Mouse (Mus musculus): ENCODE results near the gene Rrp1. TPM values are rescaled to one million over a fixed set of nuclear protein-coding genes. Genes with fewer than 3 reads are reported as not detected.

The Rrp1 gene
- polyA plus RNA-seq, 1 experiment from 2014 or later = 202 TPM

DNA sequence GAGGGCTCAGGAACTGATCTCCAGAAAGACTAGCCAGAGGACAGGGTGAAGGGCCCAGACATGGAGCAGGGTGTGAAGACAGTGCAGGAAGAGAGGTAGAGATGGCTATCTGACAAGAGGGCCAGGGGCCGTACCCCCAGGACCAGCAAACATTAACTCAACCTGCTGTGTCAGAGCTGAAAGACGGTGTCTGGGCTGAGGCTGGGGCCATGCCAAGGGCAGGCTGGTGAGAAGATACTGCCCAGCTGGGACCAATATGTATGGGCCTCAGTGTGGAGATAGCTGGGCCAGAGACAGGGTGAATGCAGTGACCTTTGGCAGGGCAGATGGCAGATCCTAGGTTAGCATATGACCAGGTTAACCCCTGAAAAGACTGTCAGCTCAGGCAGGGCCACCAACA lies 11.7 kb downstream of the Rrp1 start:
- Histone ChIP-seq H3K9me3 (replicated peaks) (no peaks in the 10 kb centered on the region), H3K4me3 (no peak overlapping the region), H3K27ac (no peak overlapping the region), H3K9ac (no peak overlapping the region), H3K4me1 (replicated peaks) (peaks cover 27% of the 10 kb centered on the region), H3K36me3 (peaks cover 58% of the 10 kb centered on the region), H3K4me2 (no peak overlapping the region), H3K27me3 (0 out of 2 replicates have a peak, but pooled peaks cover 4% of the 10 kb centered on the region)
- WGBS = 88% methylated on average over 2 of the region's 2 CpGs
- ATAC-seq (replicated peaks; ENCODE audit: insufficient number of reproducible peaks, insufficient read depth, low FRiP score, low read depth) = no peak

DNA sequence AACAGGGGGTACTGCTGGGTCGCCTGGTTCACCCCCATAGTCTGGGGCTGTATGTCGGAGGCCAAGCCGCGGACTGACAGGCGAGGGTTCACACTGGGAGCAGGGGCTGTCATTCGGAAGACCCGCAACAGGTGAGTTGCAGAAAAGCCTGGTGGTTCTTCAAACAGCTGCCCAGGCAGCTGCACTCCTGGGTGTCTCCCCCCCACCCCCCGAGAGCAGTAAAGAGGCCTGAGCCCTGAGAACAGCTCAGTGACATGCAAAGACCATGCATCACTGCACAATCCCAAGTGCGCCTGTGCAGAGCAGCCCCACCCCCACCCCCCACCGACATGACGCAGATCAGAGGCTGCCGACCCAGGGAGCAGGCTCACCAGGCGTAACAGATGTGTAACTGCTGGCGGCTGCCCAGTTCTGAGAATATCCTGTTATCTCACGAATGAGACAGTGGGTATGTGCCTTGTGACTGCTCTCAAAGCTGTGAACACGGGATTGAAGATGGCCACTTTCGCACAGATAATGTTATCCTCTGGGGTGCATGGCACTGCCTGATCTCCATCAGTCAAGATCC lies 13.7 kb downstream of the Rrp1 start:
- Histone ChIP-seq H3K27me3 (0 out of 2 replicates have a peak, but pooled peaks cover 4% of the 10 kb centered on the region), H3K36me3 (peaks cover 41% of the 10 kb centered on the region), H3K9ac (no peak overlapping the region), H3K4me1 (replicated peaks) (peaks cover 29% of the 10 kb centered on the region), H3K27ac (peak overlapping the region; percentile 72), H3K4me2 (peak overlapping the region; percentile 43; the same call in 1 of the 2 replicates), H3K9me3 (replicated peaks) (no peaks in the 10 kb centered on the region), H3K4me3 (no peak overlapping the region)
- ATAC-seq (replicated peaks; ENCODE audit: insufficient number of reproducible peaks, insufficient read depth, low FRiP score, low read depth) = peak; percentile 60
- 32% methylated on average over 17 of the region's 17 CpGs for WGBS

DNA sequence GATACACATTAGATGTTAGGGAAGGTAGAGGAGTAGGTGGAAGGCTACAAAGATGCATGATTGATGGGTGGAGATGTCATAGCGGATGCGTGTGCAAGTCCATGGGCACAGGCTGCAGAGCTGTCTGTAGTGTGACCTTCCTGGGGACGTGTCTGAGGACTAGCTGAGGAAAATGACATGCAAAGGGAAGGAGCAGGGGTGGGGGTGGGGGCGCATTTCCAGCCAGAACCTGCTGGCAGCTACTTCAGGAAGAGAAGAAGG lies 16.3 kb downstream of the Rrp1 start:
- no peak for ATAC-seq (replicated peaks; ENCODE audit: insufficient number of reproducible peaks, insufficient read depth, low FRiP score, low read depth)
- H3K9me3 ChIP-seq (replicated peaks) = no peaks in the 10 kb centered on the region
- no peak overlapping the region for H3K27ac ChIP-seq
- peaks cover 14% of the 10 kb centered on the region for H3K27me3 ChIP-seq
- 58% methylated on average over 4 of the region's 4 CpGs for WGBS
- H3K36me3 ChIP-seq = peaks cover 14% of the 10 kb centered on the region
- H3K4me2 ChIP-seq = no peak overlapping the region
- H3K4me3 ChIP-seq = no peak overlapping the region
- peaks cover 29% of the 10 kb centered on the region for H3K4me1 ChIP-seq (replicated peaks)
- no peak overlapping the region for H3K9ac ChIP-seq

DNA sequence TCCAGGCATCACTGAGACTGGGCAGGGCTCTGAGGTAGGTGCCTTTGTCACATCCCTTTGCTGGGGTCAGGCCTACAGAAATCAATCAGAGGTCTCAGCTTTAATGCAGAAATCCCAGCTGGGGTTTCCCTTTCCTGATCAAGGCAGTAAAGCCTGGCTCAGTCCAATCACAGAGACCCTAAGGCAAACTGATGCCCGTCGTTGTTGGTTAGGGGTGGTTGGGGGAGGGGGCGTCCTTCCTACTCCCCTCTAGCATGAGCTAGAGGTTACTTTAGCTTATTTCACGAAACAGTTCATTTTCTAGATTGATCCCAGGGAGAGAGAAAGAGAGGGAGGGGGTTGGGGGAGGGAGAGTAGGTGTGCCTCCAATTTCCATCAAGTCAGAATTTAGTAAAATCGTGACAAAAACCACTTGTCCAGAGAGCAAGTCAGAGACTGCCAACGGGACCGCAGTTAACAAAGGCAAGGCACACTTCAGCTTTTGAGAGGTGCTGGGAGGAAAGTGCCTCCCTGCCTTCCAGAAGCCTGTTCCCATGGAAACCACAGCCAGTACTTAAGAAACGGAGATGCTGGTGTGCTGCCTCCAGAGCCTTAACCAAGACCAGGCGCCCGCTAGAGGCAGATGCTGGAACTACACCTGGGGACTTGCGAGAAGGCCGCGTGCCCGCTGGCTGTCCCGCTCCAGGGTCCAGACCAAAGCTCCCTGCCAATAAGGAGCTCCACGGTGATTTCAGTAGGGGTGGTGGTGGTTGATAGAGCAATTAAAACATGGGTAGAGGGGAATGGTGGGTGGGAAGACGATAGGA lies 16.8 kb downstream of the Rrp1 start:
- Histone ChIP-seq H3K4me3 (no peak overlapping the region), H3K36me3 (peaks cover 9% of the 10 kb centered on the region), H3K27me3 (peaks cover 18% of the 10 kb centered on the region), H3K4me2 (no peak overlapping the region), H3K9me3 (replicated peaks) (no peaks in the 10 kb centered on the region), H3K27ac (no peak overlapping the region), H3K9ac (no peak overlapping the region), H3K4me1 (replicated peaks) (peaks cover 29% of the 10 kb centered on the region)
- ATAC-seq (replicated peaks; ENCODE audit: insufficient number of reproducible peaks, insufficient read depth, low FRiP score, low read depth) = no peak
- 11% methylated on average over 17 of the region's 17 CpGs for WGBS

DNA sequence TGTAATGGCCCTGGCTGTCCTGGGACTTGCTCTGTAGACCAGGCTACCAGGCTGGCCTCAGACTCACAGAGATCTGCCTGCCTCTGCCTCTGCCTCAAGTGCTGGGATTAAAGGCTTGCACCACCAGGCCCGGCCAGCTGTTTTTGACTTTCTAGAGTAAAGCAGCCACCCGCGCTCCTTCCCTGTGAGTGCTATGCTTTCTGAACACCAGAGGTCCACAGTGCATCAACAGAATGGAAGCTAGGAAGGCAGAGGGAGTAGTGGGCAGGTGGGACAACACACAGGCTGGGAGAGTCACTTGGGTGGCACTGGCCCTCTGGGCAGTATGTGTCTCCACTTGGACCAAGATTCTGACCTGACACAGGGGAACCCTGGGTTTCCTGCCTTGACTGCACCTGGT lies 17.5 kb downstream of the Rrp1 start:
- no peak overlapping the region for H3K4me3 ChIP-seq
- peaks cover 3% of the 10 kb centered on the region; the same call in 1 of the 2 replicates for H3K36me3 ChIP-seq
- no peak overlapping the region for H3K9ac ChIP-seq
- H3K4me1 ChIP-seq (replicated peaks) = peaks cover 23% of the 10 kb centered on the region
- ATAC-seq (replicated peaks; ENCODE audit: insufficient number of reproducible peaks, insufficient read depth, low FRiP score, low read depth) = no peak
- no peak overlapping the region for H3K4me2 ChIP-seq
- H3K27me3 ChIP-seq = peaks cover 25% of the 10 kb centered on the region
- 72% methylated on average over 3 of the region's 3 CpGs for WGBS
- H3K27ac ChIP-seq = no peak overlapping the region
- H3K9me3 ChIP-seq (replicated peaks) = no peaks in the 10 kb centered on the region

DNA sequence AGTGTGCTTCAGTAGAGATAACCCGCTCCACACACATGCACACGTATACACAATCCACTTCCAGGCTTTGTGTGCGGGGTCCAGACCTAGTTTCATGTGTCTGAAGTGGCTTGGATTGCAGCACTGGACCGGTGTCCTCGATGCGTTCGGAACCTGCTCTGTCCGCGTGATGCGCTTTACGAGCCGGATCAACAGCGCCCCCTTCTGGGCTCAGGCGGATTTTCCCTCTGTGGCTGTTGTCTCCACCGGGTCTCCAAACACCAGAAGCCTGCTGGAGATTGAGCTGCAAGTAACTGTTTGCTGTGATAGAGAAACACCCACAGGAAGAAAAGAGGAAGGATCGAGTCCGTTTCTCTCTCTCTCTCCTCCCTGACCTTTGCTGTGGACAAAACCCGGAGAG lies 20.8 kb downstream of the Rrp1 start:
- Histone ChIP-seq H3K9me3 (replicated peaks) (no peaks in the 10 kb centered on the region), H3K27me3 (peaks cover 43% of the 10 kb centered on the region), H3K36me3 (no peaks in the 10 kb centered on the region), H3K4me1 (replicated peaks) (peaks cover 12% of the 10 kb centered on the region), H3K9ac (no peak overlapping the region), H3K27ac (no peak overlapping the region), H3K4me2 (peak overlapping the region; percentile 23; the same call in 1 of the 2 replicates), H3K4me3 (no peak overlapping the region)
- ATAC-seq (replicated peaks; ENCODE audit: insufficient number of reproducible peaks, insufficient read depth, low FRiP score, low read depth) = no peak
- WGBS = 3% methylated on average over 18 of the region's 18 CpGs

DNA sequence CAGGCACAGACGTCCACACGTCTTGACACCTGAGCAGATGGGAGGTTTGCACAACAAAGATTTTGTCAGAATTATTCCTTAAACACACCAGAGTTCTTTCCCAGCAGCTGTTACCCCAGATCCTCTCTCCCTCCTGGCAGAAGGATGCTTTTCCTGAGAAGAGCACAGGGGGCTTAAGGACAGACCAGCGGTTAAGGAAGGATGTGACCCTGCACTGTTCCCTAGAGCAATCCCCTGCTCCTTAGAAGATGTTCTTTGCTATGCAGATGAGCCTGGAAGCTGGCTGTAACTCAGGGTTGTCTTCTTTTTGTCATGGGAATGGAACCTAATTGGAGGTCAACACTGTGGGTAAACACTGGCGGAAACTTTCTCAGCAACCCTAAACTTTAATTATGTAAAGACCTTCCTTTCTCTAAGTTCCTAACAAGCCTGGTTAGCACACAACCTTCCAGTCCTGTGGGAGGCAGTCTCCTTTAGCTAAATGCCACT lies 21.8 kb downstream of the Rrp1 start:
- Histone ChIP-seq H3K27me3 (peaks cover 39% of the 10 kb centered on the region), H3K4me2 (no peak overlapping the region), H3K27ac (no peak overlapping the region), H3K4me1 (replicated peaks) (peaks cover 5% of the 10 kb centered on the region), H3K9ac (no peak overlapping the region), H3K36me3 (no peaks in the 10 kb centered on the region), H3K4me3 (no peak overlapping the region), H3K9me3 (replicated peaks) (no peaks in the 10 kb centered on the region)
- 35% methylated on average over 4 of the region's 4 CpGs for WGBS
- no peak for ATAC-seq (replicated peaks; ENCODE audit: insufficient number of reproducible peaks, insufficient read depth, low FRiP score, low read depth)

DNA sequence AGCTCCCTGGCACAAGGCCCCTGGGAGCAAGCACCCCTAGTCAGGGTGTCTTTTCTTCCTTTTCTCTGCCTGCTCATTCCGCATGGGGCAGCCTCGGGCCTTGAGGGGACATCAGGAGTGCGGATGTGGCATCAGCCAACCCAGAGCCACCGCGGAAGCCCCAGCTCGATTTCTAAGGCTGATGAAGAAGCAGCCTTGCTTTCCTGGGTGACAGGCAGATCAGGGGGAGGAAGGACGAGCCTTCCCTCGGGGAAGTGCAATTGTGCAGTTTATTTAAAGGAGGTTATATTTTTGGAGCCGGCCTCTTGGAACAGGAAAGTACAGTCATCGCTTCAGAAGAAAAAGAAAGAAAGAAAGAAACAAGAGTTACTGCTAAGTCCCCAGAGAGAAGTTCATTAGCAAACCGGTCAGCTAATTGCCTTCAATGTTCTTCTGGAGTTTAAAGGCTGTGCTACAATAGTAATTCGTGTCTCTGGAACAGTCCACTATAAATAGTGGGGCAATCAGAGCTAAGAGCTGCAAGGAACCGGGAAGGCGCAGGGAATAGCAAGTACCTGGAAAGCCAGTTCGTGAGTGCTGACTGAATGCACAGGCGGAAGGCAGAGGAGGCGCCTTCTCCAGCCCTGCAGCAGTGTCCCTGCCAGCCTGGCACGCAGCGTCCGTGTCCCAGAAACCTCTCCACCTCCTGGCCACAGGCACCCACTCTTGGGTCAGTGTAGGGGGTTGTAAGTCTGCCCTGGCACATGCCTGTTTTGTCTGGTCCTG lies 24.4 kb downstream of the Rrp1 start:
- ATAC-seq (replicated peaks; ENCODE audit: insufficient number of reproducible peaks, insufficient read depth, low FRiP score, low read depth) = no peak
- H3K9ac ChIP-seq = no peak overlapping the region

DNA sequence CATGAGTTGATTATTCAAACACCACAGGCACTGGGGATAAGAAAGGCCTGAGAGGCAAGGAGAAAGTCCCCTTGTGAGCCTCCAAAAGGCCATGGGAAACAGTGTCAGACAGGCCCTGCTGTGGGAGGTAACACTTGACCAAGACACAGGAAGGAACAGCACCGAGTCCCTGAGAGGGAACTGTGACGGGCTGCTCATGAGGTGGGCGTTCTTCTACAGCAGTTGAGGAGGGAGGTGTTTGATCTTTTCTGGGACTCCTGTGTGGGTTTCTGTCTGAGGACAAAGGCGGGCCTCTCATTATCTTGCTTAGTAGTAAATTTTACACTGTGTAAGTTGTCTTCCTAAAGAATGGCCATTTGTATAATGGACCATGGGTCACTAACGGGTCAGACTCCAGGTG lies 27.3 kb downstream of the Rrp1 start:
- no peak overlapping the region for H3K4me3 ChIP-seq
- H3K36me3 ChIP-seq = no peaks in the 10 kb centered on the region
- 68% methylated on average over 5 of the region's 5 CpGs for WGBS
- no peak overlapping the region for H3K27ac ChIP-seq
- H3K9ac ChIP-seq = no peak overlapping the region
- peaks cover 19% of the 10 kb centered on the region for H3K27me3 ChIP-seq
- H3K9me3 ChIP-seq (replicated peaks) = no peaks in the 10 kb centered on the region
- peaks cover 5% of the 10 kb centered on the region for H3K4me1 ChIP-seq (replicated peaks)
- ATAC-seq (replicated peaks; ENCODE audit: insufficient number of reproducible peaks, insufficient read depth, low FRiP score, low read depth) = no peak
- H3K4me2 ChIP-seq = no peak overlapping the region

More for the DNA sequence above, 24.4 kb downstream of the Rrp1 start:
- Histone ChIP-seq H3K4me1 (replicated peaks) (peaks cover 5% of the 10 kb centered on the region), H3K4me2 (no peak overlapping the region), H3K4me3 (no peak overlapping the region), H3K9me3 (replicated peaks) (no peaks in the 10 kb centered on the region), H3K27ac (no peak overlapping the region), H3K27me3 (peaks cover 39% of the 10 kb centered on the region), H3K36me3 (no peaks in the 10 kb centered on the region)
- 55% methylated on average over 20 of the region's 20 CpGs for WGBS

DNA sequence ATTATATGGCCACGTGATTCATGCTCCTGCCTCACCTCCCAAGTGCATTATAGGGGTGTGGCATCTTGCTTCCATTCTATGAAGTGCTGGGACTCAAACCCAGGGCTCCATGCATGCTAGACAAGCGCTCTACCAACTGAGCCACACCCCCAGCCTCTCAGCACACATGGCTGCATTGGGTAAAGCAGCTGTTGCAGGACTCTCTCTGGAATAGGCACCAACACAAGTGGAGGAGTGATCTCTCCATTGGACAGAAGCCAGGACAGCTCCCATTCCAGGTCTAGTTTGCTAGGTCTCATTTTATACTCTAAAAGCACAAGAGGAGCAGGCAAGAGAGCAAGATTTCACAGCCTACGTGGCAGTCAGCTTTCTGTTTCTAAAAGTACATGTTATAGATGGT lies 29.3 kb downstream of the Rrp1 start:
- H3K36me3 ChIP-seq = no peaks in the 10 kb centered on the region

DNA sequence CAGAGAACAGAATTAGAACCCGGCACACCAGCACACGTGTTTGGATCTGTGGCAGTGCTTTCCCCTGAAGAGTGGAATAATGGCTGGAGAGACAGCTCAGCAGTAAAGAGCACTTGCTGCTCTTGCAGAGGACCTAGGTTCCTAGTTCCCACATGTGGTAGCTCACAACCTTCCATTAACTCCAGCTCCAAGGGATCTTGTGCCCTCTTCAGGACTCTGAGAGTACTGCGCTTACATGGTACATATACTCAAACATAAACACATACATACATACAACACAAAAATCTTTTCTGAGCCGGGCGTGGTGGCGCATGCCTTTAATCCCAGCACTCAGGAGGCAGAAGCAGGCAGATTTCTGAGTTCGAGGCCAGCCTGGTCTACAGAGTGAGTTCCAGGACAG lies 34.3 kb downstream of the Rrp1 start:
- H3K9ac ChIP-seq = no peak overlapping the region
- no peaks in the 10 kb centered on the region for H3K4me1 ChIP-seq (replicated peaks)
- ATAC-seq (replicated peaks; ENCODE audit: insufficient number of reproducible peaks, insufficient read depth, low FRiP score, low read depth) = no peak
- no peaks in the 10 kb centered on the region for H3K9me3 ChIP-seq (replicated peaks)
- no peaks in the 10 kb centered on the region for H3K27me3 ChIP-seq
- no peak overlapping the region for H3K4me2 ChIP-seq
- H3K4me3 ChIP-seq = no peak overlapping the region
- H3K36me3 ChIP-seq = no peaks in the 10 kb centered on the region
- 93% methylated on average over 7 of the region's 7 CpGs for WGBS
- no peak overlapping the region for H3K27ac ChIP-seq

More for the DNA sequence above, 29.3 kb downstream of the Rrp1 start:
- H3K4me3 ChIP-seq = no peak overlapping the region
- peaks cover 5% of the 10 kb centered on the region for H3K4me1 ChIP-seq (replicated peaks)
- no peak overlapping the region for H3K27ac ChIP-seq
- no peaks in the 10 kb centered on the region for H3K9me3 ChIP-seq (replicated peaks)
- 73% methylated on average over 3 of the region's 3 CpGs for WGBS
- no peak overlapping the region for H3K9ac ChIP-seq
- no peaks in the 10 kb centered on the region; the same call in 1 of the 2 replicates for H3K27me3 ChIP-seq
- no peak overlapping the region for H3K4me2 ChIP-seq
- no peak for ATAC-seq (replicated peaks; ENCODE audit: insufficient number of reproducible peaks, insufficient read depth, low FRiP score, low read depth)
